Mouse (Mus musculus) gastrocnemius, postnatal 10 days (tissue): ENCODE results near the gene Trim30c. TPM values are rescaled to one million over a fixed set of nuclear protein-coding genes. Genes with fewer than 3 reads are reported as not detected.
A peak's percentile ranks its signal among the peaks of the same experiment; 100 is the strongest.
"Not testable (repeated sequence)": the region's sequence is repeated elsewhere in the genome, so short reads cannot be mapped to it uniquely, and the experiment has no call there.

Experiments used
- DNase-seq: peaks from one replicate; pipeline ENCODE4 v3.0.0; 2021; ENCODE audit warnings: mixed read lengths
- long read RNA-seq, 2 experiments: library from polyadenylated mRNA; stranded (forward); transcript quantifications; one replicate each; pipeline ENCODE4 v2.0.0; 2021
- total RNA-seq, 2 experiments: library from RNA; stranded (reverse); gene quantifications; 2 replicates each; pipeline ENCODE4 v1.2.3; 2021

Trim30c gene
- total RNA-seq = not detected
- long read RNA-seq, experiment 1 = 0 reads
- long read RNA-seq, experiment 2 = 0 reads

DNA sequence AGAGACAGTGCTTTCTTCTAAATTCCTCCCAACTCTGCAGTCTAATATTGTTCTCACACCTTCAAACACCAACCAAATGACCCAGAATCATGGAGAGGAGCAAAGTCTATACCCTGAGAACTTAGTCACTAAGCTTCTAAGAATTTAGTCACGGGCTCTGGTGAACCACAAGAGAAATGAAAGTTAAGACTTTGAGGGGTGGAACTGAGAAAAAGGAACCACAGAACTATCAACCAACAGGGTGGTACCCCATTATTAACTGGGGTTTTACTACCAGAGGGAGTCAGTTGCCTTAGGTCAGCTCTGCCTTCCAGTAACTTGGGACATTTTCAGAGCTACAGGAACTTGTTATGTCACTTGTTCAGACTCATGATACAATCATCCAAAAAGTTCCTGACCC, at the start of gene Trim30c:
Gene Trim30c (minus strand): TSS at position 140 of the 400 bp plus-strand sequence.
- DNase-seq = no peak

DNA sequence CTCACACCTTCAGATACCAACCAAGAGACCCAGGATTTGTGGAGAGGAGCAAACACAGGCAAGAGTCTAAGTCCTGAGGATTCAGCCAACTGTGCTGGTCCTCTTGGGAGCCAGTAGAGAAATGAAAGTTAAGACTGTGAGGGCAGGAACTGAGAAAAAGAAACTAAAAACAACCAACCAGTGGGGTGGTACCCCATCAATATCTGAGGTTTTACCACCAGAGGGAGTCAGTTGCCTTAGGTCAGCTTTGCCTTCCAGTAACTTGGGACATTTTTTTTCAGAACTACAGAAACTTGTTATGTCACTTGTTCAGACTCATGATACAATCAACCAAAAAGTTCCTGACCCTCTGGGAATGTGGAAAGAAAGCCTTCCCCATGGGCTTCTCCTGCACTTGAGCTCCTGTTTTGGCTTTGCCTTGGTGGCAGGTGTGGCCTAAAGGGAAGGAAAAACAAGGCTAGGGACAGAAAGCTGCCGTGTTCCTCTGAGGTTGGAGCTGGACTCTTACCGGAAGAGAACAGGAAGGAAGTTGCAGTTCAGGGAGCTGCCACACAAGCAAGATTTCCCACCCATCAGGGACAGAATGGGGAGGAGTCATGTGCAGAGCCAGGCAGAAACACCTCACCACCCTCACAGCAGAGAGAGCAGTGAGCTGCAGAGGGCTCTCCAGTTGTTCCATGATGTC, 45.5 kb upstream of the Trim30c start:
- no peak for DNase-seq

DNA sequence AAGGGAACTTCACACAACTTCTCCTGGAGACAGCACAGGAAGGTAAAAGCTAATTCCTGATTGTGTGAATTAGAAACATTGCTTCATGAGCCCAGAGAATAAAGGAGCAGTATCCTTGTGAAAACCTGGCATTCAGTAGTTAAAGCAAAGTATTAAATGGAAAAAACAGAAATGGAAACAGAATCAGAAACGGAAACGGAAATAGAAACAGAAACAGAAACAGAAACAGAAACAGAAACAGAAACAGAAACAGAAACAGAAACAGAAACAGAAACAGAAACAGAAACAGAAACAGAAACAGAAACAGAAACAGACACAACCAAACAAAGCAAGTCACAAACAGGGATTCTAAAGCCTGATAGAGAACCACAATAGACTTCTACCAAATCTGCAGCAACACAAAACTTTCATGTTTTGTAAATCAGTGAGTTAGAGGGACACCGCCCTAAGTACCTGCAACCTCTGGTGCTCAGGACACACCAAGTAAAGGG, 3.9 kb upstream of the Trim30c start:
- DNase-seq = no peak

DNA sequence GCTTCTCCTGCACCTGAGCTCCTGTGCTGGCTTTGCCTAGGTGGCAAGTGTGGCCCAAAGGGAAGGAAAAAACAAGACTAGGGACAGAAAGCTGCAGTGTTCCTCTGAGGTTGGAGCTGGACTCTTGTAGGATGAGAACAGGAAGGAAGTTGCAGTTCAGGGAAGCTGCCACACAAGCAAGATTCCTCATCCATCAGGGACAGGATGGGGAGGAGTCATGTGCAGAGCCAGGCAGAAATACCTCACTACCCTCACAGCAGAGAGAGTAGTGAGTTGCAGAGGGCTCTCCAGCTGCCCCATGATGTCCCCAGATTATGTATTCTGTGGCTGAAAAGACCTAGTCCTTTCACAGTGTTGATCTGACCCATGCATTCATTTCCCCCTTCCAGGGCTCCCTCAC, 503 bp upstream of the Trim30c start:
- no peak for DNase-seq

DNA sequence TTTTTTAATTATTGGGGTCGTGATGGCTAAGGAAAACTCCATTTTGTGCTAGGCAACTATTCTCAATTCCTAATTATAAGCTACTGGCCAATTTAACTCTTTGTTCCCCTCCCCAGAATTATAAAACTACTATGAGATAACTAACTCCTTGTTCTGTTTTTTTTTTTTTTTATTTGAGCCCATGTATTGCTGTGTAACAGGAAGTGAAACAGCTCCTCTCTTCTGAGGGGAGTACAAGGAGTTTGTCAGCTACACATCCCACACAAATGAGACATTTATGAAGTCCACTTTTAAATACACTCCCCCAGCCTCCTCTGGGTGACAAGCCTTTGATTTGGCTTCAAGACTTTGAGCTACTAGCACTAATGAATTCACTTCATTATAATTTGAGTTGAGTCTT, 2.1 kb downstream of the Trim30c start:
- DNase-seq = no peak

DNA sequence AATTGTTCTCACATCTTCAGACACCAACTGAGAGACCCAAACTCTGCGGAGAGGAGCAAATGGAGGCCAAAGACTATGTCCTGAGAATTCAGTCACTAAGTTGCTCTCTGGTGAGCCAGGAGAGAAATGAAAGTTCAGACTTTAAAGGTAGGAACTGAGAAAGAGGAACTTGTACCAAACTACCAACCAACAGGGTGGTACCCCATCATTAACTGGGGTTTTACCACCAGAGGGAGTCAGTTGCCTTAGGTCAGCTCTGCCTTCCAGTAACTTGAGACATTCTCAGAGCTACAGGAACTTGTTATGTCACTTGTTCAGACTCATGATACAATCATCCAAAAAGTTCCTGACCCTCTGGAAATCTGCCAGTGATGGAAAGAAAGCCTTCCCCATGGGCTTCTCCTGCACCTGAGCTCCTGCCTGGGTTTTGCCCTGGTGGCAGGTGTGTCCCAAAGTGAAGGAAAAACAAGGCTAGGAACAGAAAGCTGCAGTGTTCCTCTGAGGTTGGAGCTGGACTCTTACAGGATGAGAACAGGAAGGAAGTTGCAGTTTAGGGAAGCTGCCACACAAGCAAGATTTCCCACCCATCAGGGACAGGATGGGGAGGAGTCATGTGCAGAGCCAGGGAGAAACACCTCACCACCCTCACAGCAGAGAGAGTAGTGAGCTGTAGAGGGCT, 30.8 kb downstream of the Trim30c start, which contains the start of gene Trim30b:
Gene Trim30b (minus strand): TSS at position 149 of the 679 bp plus-strand sequence.
- no peak for DNase-seq

DNA sequence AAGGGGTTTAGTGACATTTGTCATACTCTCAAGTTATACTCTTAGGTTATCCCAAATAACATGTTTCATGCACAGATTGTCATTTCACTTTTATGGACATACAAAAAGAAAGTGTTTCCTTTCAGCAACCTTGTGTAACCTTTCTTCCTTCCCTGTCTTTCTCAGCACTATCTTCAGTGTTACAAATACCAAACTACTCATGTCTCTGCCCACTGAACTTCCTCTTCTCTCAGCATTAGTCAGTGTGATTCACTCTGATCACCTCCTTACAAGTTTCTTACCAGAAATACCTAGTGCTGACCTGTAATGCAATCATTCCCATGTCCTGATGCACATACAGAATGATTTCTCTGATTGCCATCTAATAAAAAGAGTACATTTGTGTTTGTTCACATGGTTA, 34.3 kb downstream of the Trim30c start:
- DNase-seq = no peak

DNA sequence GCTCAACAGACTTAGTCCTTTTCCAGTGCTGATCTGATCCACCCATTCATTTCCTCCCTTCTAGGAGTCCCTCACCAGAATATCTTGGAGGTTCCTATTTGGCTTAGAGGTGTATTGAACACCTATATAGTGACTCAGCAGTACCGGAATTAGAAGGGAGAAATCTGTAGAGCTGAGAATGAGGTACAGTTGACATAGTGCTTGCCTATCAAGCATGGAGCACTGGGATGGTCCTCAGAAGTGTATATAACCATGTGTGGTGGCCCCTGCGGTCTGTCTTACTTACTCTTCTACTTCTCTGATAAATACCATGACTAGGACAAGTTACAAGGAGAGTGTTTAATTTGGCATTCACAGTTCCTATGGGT, 47.1 kb downstream of the Trim30c start:
- DNase-seq = no peak

DNA sequence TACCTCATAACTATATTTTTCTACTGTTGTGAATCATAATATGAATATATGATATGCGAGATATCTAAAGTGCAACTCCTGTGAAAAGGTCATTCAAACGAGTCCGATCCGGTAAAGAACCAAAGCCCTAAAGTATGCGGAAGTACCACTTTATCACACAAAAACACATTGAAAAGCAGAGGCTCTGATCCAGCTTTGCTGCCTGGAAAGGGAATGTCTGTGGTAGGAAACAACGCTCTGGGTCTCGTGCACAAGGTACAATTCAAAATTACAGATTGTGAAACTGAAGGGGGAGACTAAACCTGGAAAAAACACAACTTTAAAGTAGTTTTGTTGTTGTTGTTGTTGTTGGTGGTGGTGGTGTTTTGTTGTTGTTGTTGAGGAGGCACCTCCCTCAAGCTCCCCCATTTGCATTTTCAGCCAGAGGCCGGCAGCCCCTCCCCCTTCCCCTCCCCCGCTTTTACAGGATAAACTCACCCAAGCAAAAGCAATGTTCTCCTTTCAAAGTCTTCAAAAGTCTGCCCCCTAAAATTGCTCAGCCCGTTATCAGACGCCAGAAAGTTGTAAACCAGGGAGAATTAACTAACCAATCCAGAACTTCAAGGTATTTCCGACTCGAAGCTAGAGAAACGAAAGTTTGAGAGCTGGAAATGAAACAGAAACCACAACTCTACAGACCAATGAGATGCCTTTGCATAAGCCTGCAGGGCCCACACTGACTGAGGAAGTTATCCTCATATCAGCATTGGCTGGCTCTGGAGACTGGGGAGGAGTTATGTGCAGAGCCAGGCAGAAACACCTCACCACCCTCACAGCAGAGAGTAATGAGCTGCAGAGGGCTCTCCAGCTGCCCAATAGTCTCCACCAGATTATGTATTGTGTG, 47.7 kb downstream of the Trim30c start, which contains the start of gene Trim12c:
Gene Trim12c (minus strand): TSS at position 646 of the 883 bp plus-strand sequence.
- DNase-seq = peak; percentile 33

DNA sequence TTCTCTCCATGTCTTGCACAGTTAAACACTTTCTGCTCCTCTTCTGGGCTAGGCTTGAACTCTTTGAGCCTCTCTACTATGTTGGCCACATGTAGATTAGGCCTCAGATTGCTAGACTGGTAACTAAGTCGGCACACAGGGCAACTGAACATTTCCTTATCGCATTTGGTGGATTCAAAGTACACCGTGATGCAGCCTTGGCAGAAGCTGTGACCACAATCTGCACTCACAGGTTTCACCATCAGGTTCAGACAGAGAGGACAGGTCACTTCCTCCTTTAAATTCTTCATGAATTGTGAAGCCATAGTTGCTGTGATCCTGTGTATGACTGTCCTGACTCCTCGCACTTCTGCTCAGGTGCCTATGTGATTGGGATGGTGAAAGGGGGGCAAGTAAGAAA, 52.6 kb downstream of the Trim30c start:
- DNase-seq = not testable (repeated sequence)

DNA sequence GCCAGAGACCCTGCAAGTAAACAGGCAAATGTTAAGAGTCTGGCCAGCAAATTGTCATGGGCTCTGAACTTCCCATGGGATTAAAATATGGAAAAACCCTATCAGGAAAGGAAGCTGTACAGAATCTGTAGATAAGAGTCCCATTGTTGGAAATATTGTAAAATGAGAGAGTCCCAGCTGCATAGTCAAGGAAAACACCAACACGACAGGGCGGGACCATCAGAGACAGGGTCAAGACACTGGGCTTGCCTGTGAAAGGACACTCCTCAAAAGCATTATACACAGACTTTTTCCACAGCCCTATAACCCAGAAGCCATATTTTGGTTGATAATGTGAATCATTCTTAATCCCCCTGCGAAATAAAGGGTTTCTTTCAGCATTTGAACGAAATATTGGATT, 59.9 kb downstream of the Trim30c start:
- not testable (repeated sequence) for DNase-seq

DNA sequence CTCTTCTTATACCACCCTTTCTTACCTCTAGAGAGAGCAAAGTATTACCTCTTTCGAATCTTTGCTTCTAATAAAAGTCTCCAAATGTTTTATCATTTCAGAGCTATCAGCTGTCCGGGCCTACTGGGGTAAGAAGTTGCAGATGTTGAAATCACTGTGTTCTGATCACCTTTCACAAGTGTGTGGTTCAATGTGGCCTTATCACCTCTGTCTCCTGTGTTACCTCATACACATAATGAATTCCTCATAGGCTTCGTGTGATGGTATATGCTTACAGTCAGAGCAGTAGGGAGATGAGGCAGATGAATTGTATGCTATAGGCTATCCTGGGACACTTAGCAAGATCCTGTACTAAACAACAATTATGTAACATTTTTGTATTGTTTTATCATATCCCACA, 65.1 kb downstream of the Trim30c start:
- DNase-seq = not testable (repeated sequence)

Other genes with a start within 250 kb of the Trim30c start
- gene Olfm5, start 236.0 kb downstream of the Trim30c start, total RNA-seq = not detected
- not detected for gene Olfr648, start 217.4 kb downstream of the Trim30c start, total RNA-seq
- not detected for gene Olfr649, start 204.9 kb downstream of the Trim30c start, total RNA-seq
- under 1 TPM; 0.32 to 0.61 TPM for gene Trim6, start 182.0 kb downstream of the Trim30c start, total RNA-seq
- gene Trim34a, start 156.4 kb downstream of the Trim30c start, total RNA-seq = 1 to 10 TPM; 1.6 to 1.9 TPM
- gene Trim5, start 112.7 kb downstream of the Trim30c start, total RNA-seq = 1 to 10 TPM in 1 of 2 experiments, under 1 TPM in 1; 0.92 to 1.1 TPM
- gene Trim12a, start 85.4 kb downstream of the Trim30c start, total RNA-seq = 1 to 10 TPM; 3.9 to 4.8 TPM
- under 1 TPM in 1 of 2 experiments, not detected in 1; 0.23 TPM for gene Trim34b, start 71.4 kb downstream of the Trim30c start, total RNA-seq
- gene Trim12c, start 47.5 kb downstream of the Trim30c start, total RNA-seq = 1 to 10 TPM; 2.1 to 2.6 TPM
- gene Trim30b, start 31.0 kb downstream of the Trim30c start, total RNA-seq = not detected
- 1 to 10 TPM in 1 of 2 experiments, under 1 TPM in 1; 0.82 to 1.3 TPM for gene Trim30a, start 64.4 kb upstream of the Trim30c start, total RNA-seq
- gene Trim30d, start 107.0 kb upstream of the Trim30c start, total RNA-seq = under 1 TPM; 0.38 to 0.90 TPM
- gene Olfr651, start 149.3 kb upstream of the Trim30c start, total RNA-seq = not detected
- gene Olfr652, start 160.1 kb upstream of the Trim30c start, total RNA-seq = not detected
- gene Olfr653, start 176.5 kb upstream of the Trim30c start, total RNA-seq = not detected
- not detected for gene Olfr654, start 186.2 kb upstream of the Trim30c start, total RNA-seq
- gene Olfr655, start 200.9 kb upstream of the Trim30c start, total RNA-seq = not detected
- gene Olfr656, start 213.1 kb upstream of the Trim30c start, total RNA-seq = not detected
- not detected for gene Olfr657, start 224.0 kb upstream of the Trim30c start, total RNA-seq
- gene Olfr658, start 246.5 kb upstream of the Trim30c start, total RNA-seq = not detected